Mouse (Mus musculus) ES-Bruce4 (cell line): ENCODE data around the gene Hist1h1a.

ENCODE experiments used
- CTCF ChIP-seq: IDR thresholded peaks from one replicate; pipeline ENCODE4 v1.8.1; 2011; ENCODE audit warnings: low read depth, low read length
- EP300 ChIP-seq: IDR thresholded peaks from 2 replicates; pipeline ENCODE4 v1.6.1; 2011; ENCODE audit warnings: low read depth, low read length; ENCODE audit not compliant: insufficient read depth
- POLR2A ChIP-seq: IDR thresholded peaks from one replicate; pipeline ENCODE4 v1.8.1; 2011; ENCODE audit warnings: low read length; ENCODE audit not compliant: insufficient read depth

DNA sequence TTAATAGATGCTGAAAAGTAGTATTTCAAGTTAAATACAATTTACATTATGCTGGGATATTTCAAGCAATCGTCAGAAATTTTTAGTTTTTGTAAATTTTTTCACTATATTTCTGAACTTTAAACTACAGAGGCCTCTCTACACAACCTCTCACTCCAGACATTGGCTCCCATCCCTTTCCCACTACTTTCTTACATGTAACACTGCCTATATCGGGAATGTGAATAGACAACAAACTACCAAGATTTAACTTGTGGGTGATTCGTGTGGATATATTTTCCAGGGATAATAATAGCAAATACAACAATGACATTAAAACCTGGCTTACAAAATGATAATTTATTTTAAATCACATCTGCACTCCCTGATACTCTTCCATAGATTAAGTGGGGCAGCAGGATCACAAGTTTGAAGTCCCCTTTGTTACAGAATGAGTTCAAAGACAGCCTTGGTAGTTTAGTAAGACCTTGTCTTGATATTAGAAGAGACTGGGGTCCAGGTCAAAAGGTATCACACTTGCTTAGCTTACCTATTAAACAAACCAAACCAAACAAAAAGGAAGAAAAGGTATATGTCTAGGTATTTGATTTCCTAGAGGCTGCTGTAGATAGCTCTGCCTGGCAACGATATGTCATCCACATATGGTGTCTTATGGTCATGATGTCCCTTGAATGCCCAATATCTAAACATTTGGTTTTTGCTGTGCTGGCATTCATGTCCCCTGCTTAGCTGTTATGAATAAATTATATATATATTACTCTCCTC is 10.0 kb upstream of the Hist1h1a start:
- TF ChIP-seq CTCF (no peak), POLR2A (no peak), EP300 (no peak)
